Mouse (Mus musculus): ENCODE data around the gene Poln.

Gene Poln

GRCm38 (mm10) chr5:34186961-34187391, 17.7 kb upstream of the Poln start:
- DNase-seq (ENCODE audit: low spot score in 2 of 2) = peak; percentile 19 to 45

- peak in 1 of 2 experiments; percentile 14 for DNase-seq (ENCODE audit: low spot score in 2 of 2)
These were observed 17.1 kb upstream of the Poln start for GRCm38 (mm10) chr5:34186391-34186790.

- DNase-seq (ENCODE audit: low spot score in 2 of 2) = peak in 1 of 2 experiments; percentile 15
These were observed 16.5 kb upstream of the Poln start for GRCm38 (mm10) chr5:34185791-34186190.

GRCm38 (mm10) chr5:34185051-34185580, 15.9 kb upstream of the Poln start:
- DNase-seq (ENCODE audit: low spot score in 2 of 2) = no peak

- no peak for DNase-seq (ENCODE audit: low spot score in 2 of 2)
These were observed 14.7 kb upstream of the Poln start for GRCm38 (mm10) chr5:34183976-34184375.

GRCm38 (mm10) chr5:34183156-34183880, 14.1 kb upstream of the Poln start:
- peak in 1 of 2 experiments; percentile 15 for DNase-seq (ENCODE audit: low spot score in 2 of 2)

- peak in 1 of 2 experiments; percentile 14 for DNase-seq (ENCODE audit: low spot score in 2 of 2)
These were observed 13.2 kb upstream of the Poln start for GRCm38 (mm10) chr5:34182486-34182885.

- no peak for DNase-seq (ENCODE audit: low spot score in 2 of 2)
These were observed 8.6 kb upstream of the Poln start for GRCm38 (mm10) chr5:34177821-34178220.

- no peak for DNase-seq (ENCODE audit: low spot score in 2 of 2)
These were observed 7.8 kb upstream of the Poln start for GRCm38 (mm10) chr5:34177091-34177490.

GRCm38 (mm10) chr5:34176691-34177090, 7.4 kb upstream of the Poln start:
- DNase-seq (ENCODE audit: low spot score in 2 of 2) = peak in 1 of 2 experiments; percentile 17

- DNase-seq (ENCODE audit: low spot score in 2 of 2) = peak in 1 of 2 experiments; percentile 19
These were observed 6.1 kb upstream of the Poln start for GRCm38 (mm10) chr5:34175403-34175694.

GRCm38 (mm10) chr5:34174550-34175402, 5.5 kb upstream of the Poln start:
- peak in 1 of 2 experiments; percentile 11 for DNase-seq (ENCODE audit: low spot score in 2 of 2)

- DNase-seq (ENCODE audit: low spot score in 2 of 2) = peak in 1 of 2 experiments; percentile 18
These were observed 4.8 kb upstream of the Poln start for GRCm38 (mm10) chr5:34174021-34174420.

GRCm38 (mm10) chr5:34170726-34171125, 1.5 kb upstream of the Poln start:
- DNase-seq (ENCODE audit: low spot score in 2 of 2) = no peak

GRCm38 (mm10) chr5:34169954-34170353, 706 bp upstream of the Poln start:
- no peak for DNase-seq (ENCODE audit: low spot score in 2 of 2)

GRCm38 (mm10) chr5:34167857-34168256, 1.4 kb downstream of the Poln start:
- no peak for DNase-seq (ENCODE audit: low spot score in 2 of 2)

- DNase-seq (ENCODE audit: low spot score in 2 of 2) = no peak
These were observed 3.5 kb downstream of the Poln start for GRCm38 (mm10) chr5:34165793-34166192.

- no peak for DNase-seq (ENCODE audit: low spot score in 2 of 2)
These were observed 20.8 kb downstream of the Poln start for GRCm38 (mm10) chr5:34148476-34148875.

GRCm38 (mm10) chr5:34147554-34147953, 21.7 kb downstream of the Poln start:
- DNase-seq (ENCODE audit: low spot score in 2 of 2) = no peak

GRCm38 (mm10) chr5:34139751-34140150, 29.5 kb downstream of the Poln start:
- peak in 1 of 2 experiments; percentile 11 for DNase-seq (ENCODE audit: low spot score in 2 of 2)

- DNase-seq (ENCODE audit: low spot score in 2 of 2) = no peak
These were observed 36.5 kb downstream of the Poln start for GRCm38 (mm10) chr5:34132731-34133130.

GRCm38 (mm10) chr5:34124131-34124530, 45.1 kb downstream of the Poln start:
- DNase-seq (ENCODE audit: low spot score in 2 of 2) = no peak

All from cerebellum, postnatal 4 days (tissue).